Mouse (Mus musculus) MEL (cell line): ENCODE results near the gene Pnp.

ENCODE experiments used
- CTCF ChIP-seq, 3 experiments: IDR thresholded peaks in 2 of 3; conservative IDR thresholded peaks in 1 of 3; 2 replicates each; pipeline ENCODE4 v1.5.1; 2011 to 2012; ENCODE audit warnings: low read length in 3 of 3, low read depth in 2 of 3, mild to moderate bottlenecking in 2 of 3, improper control_type of control experiment in 1 of 3, inconsistent platforms in 1 of 3, mixed read lengths in 1 of 3, moderate library complexity in 1 of 3; ENCODE audit not compliant: control insufficient read depth in 1 of 3, insufficient read depth in 1 of 3, poor library complexity in 1 of 3, severe bottlenecking in 1 of 3
- KAT2A ChIP-seq: conservative IDR thresholded peaks from 2 replicates; pipeline ENCODE4 v1.6.1; 2012; ENCODE audit warnings: low read depth, low read length, improper control_type of control experiment, inconsistent platforms
- MAFK ChIP-seq: IDR thresholded peaks from 2 replicates; pipeline ENCODE4 v1.6.1; 2011; ENCODE audit warnings: low read depth, mild to moderate bottlenecking, low read length, improper control_type of control experiment, borderline replicate concordance
- MEF2A ChIP-seq: IDR thresholded peaks from 2 replicates; pipeline ENCODE4 v1.6.1; 2014; ENCODE audit warnings: low read depth, mild to moderate bottlenecking, inconsistent platforms, low read length, improper control_type of control experiment; ENCODE audit not compliant: poor library complexity, insufficient replicate concordance, severe bottlenecking; ENCODE audit errors: extremely low read depth
- MXI1 ChIP-seq: IDR thresholded peaks from 2 replicates; pipeline ENCODE4 v1.6.1; 2011; ENCODE audit warnings: mild to moderate bottlenecking, low read depth, low read length, improper control_type of control experiment
- POLR2A ChIP-seq, 2 experiments: IDR thresholded peaks; 2 replicates each; pipeline ENCODE4 v1.6.1; 2011 to 2012; ENCODE audit warnings: low read length in 2 of 2, mild to moderate bottlenecking in 2 of 2, control low read depth in 1 of 2, improper control_type of control experiment in 1 of 2, low read depth in 1 of 2, moderate library complexity in 1 of 2; ENCODE audit not compliant: control insufficient read depth in 1 of 2, insufficient read depth in 1 of 2, poor library complexity in 1 of 2
- RCOR1 ChIP-seq: IDR thresholded peaks from 2 replicates; pipeline ENCODE4 v1.6.1; 2012; ENCODE audit warnings: low read depth, mild to moderate bottlenecking, inconsistent platforms, low read length, improper control_type of control experiment

- TF ChIP-seq MXI1 (peak; percentile 99), CTCF (IDR thresholded peaks at IDR 0.05 in 2 of 3, conservative IDR thresholded peaks at IDR 0.05 in 1 of 3; ENCODE audit: control insufficient read depth in 1 of 3, insufficient read depth in 1 of 3, low read depth in 2 of 3, low read length in 3 of 3, poor library complexity in 1 of 3, severe bottlenecking in 1 of 3) (no peak), MEF2A (no peak), POLR2A (IDR thresholded peaks at IDR 0.05; ENCODE audit: control insufficient read depth in 1 of 2, insufficient read depth in 1 of 2, low read depth in 1 of 2, low read length in 2 of 2, poor library complexity in 1 of 2) (peak; percentile 67 to 78), KAT2A (no peak), MAFK (no peak), RCOR1 (no peak)
Observed at GRCm38 (mm10) chr14:50924281-50925064, 6.4 kb upstream of the Pnp start, which contains the start of the genes Osgep and Apex1.
